Mouse (Mus musculus) C2C12 (cell line): ENCODE measurements around the gene C1qtnf3.

Experiments used
- MYOG ChIP-seq: IDR thresholded peaks from one replicate; pipeline ENCODE4 v1.6.1; 2011; ENCODE audit not compliant: control insufficient read depth, insufficient read length; ENCODE audit errors: extremely low read depth
- USF1 ChIP-seq: IDR thresholded peaks from one replicate; pipeline ENCODE4 v1.6.1; 2011; ENCODE audit warnings: low read depth, mild to moderate bottlenecking, control low read depth, moderate library complexity

DNA sequence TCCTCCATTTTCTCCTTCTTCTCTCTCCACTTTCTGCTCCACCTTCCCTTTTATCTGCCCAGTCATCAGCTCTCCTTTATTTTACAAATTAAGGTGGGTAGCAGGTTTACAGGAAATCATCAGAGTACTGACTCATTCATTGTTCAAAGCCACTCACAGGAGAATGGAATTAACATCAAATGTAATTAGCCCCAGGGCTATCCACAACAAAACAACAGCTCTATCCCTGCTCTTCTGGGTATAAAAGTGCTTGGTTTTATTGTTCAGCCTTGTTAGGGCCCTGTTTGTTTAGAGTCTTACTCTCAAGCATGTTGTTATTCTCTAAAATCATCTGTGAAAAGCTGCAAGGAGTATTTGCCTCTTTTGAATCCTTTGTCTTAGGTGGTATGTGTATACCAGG lies 25.0 kb downstream of the C1qtnf3 start:
- TF ChIP-seq USF1 = no peak
- no peak for TF ChIP-seq MYOG
